Mouse (Mus musculus) retina, postnatal 1 day (tissue): ENCODE data around the gene Slain1.

Experiments
- DNase-seq: peaks from one replicate; pipeline ENCODE4 v3.0.0-alpha.2; 2012

Gene Slain1

DNA sequence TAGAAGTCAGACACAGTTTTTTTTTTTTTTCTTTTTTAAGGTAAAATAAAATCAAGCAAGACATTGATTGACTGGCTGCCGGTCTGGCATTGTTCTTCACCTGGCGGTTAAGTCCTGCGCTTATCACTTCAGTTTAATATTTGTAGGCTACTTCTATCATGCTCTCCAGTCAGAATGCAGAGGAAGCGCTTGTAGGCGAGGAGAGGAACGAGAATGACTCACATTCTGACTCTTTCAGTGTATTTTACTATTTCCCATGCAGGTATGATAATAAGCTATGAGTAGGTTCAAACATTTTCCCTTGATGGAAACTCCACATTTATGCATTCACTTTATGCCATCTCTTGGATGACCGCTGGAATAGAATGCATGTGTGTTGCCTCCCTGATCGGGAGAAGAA is 17.0 kb downstream of the Slain1 start:
- DNase-seq, result no peak

DNA sequence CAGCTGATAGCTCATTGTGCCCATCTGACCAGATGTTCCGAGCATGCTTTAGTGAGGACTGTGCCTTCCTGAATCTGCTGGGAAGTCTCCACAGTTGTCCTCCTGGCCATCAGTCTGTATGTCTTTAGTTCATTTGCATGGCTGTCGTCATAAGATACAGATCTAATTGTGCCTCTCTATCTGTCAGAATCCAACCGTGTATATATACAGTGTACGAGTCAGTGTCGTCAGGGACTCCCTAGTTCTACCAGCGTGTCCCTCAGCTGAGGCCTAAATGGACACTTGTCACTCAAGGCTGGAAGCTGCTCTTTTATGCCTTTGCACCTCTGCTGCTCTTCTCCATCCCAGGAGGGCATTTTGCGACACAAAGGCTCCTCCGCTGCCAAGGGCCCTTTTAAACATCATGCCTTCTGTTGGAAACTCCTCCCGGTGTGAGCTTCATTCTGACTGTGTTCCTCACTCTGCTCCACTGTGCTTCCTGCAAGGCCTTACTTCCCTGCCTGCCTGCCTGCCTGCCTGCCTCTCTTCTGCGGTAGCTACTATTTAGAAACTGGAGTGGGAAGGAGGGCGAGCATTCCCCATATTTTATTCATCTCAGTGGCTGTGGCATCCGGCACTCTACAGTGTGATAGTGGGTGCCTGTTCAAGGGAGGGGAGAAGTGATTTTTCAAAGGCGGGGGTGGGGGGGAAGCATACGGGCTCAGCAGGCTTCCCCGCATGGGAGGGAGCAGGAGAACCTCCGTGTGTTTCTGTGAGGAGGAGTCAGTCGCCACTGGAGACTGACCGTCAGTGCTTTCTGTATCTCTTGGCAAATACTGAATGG is 29.6 kb downstream of the Slain1 start:
- DNase-seq, result peak; percentile 49

DNA sequence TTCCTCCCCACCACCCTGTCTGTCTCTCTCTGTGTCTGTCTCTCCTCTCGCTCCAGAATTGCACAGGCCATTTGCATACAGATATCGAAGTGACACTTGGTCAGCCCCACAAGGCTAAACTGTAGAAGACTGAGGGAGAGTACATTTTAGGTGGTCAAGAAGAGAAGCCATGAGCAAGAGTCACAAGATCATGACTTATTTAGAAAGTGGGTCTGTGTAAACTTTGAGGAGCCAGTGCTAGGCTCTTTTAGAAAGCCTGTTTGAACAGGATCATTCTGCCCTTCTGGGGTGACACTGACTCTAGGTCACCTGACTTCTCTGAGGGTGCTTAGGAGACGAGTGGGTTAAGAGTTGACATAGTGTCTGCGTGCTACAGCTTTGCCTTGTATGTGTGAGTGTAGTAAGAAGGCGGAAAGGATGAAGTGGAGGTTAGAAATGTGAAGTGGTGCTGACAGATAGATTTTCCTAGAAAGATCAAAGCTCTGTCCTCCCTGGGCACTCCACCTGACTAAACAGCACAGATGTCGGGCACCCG is 30.3 kb downstream of the Slain1 start:
- DNase-seq, result no peak

DNA sequence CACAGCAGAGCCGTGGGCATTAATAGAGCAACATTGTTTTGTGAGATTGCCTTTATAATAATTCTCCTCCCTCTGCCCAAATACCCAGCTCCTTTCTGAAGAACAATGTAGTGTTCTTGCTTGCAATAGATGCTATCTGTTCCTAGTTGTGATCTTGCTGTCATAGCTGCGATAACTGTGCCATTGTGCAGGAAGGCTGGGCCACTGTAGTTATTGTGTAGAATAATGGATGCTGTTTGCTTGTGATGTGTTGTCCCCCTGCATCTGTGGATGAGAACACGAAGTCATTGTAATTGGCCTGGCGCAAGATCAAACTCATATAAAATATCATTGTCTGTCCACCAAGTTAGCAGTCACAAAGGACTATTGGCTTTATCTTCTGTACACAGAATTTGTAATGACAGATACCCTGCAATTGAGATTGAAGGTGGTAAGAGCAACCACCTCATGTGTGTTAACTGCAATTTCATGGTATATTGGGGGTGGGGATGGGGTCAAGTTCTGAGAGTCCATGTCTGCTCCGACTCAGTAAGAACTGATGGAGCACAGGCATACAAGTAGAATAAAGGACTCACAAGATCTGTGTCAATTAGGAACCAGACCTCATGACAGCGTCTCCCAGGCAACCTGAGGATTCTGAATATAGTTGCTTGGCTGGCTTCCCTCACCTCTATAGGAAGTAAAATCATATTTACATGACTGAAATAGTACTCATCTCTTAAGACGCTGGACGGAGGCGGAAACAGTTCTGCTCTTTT is 32.8 kb downstream of the Slain1 start:
- DNase-seq, result peak; percentile 54

DNA sequence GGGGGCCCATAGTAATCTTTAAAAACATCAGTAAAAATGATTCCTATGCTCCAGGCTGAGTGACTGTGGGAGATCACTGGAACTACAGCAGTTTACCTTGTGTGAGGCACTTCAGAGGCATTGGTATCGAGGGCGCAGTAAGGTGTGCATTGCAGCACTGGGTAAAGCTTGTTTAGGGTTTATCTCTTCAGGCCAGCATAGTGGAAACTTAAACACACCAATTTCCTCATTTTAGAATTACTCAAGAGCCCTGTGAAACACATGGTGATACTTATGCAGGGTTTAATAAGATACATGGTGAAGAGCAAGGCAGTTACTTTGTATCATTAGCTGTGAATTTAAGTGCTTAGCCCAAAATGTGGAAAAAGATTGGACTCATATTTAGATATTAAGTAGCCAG is 37.0 kb downstream of the Slain1 start:
- no peak for DNase-seq

DNA sequence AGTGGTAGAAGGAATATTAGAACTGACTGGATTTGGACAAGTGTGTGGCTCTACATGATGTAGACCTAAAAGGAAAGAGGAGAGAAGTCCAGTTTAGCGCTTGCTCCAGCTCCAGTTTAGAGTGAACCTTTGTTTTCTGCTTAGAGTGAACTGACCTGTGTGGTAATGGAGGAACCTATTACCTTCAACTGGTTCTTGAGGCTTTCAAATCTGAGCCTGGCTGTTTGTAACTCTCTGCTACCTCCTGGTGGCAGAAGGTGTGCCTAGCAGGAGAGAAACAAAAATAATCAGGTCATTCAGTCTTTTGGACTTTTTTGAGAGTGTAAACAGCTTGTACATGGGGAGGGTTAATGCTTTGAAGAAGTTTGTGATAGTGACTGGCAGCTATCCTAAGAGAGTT is 44.3 kb downstream of the Slain1 start:
- DNase-seq, result peak; percentile 82

DNA sequence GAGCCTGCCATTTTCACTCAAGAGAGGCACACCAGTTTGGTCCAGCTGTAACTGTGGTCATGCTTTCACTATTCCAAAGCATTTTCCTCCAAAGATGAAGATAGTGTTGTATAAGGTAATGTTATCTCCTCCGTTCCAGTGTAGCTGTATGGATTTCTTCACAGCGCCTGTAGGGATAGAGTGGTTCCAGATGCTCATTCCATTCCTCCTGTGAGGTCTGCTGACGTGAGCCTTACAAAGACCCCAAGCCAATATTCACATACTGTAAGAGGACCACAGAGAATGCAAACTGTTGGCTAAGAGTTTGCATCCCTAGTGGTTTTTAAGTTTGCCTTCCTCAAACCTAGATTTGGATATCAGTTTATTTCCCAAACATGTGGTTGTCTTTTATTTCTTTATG is 45.6 kb downstream of the Slain1 start:
- DNase-seq, result no peak

DNA sequence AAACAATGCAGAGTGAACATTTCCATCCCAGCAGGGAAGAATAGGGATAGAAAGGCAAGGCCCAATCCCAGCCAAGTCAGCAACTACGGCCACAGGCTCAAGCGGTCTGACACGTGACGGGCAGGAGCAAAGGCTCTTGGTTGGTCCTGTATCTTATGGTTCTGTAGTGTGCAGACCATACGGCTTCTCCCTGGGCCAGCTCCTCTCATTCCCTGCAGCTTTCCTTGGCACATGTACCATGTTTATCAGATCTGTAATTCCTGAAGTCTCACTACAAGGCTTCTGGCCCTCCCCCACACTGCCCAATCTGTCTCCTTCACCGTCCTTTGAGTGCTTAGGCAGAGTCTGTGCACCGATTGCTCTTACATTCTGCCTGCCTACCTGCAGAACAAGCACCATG is 47.1 kb downstream of the Slain1 start:
- DNase-seq, result no peak

DNA sequence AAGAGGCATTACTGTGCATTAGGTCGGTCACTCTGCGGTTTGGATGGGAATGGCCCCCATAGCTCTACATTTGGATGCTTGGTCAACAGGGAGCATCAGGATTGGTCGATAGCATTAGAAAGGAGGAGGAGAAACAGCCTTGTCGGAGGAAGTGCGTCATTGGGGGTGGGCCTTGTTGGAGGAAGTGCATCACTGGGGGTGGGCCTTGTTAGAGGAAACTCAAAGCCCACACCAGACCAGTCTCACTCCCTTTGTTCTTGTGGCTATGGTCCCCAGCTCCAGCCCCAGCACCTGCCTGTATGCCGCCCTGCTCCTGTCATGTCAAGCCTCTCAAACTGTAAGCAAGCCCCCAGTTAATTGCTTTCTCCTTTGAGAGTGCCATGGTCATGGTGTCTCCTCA is 49.3 kb downstream of the Slain1 start:
- DNase-seq, result no peak

DNA sequence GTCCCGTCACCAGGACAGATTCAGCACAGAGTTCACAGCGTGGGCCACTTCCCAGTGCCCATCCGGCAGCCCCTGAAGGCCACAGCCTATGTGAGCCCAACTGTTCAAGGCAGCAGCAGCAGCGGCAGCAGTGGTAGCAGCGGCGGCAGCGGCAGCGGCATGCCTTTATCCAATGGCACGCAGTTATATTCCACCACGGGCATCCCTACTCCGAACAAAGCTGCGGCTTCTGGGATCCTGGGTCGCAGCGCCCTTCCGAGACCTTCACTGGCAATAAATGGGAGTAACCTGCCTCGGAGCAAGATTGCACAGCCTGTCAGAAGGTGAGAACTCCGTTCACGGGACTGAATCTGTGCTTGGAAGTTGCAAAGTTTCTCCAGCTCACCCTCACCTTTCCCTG is 52.5 kb downstream of the Slain1 start:
- DNase-seq, result no peak

DNA sequence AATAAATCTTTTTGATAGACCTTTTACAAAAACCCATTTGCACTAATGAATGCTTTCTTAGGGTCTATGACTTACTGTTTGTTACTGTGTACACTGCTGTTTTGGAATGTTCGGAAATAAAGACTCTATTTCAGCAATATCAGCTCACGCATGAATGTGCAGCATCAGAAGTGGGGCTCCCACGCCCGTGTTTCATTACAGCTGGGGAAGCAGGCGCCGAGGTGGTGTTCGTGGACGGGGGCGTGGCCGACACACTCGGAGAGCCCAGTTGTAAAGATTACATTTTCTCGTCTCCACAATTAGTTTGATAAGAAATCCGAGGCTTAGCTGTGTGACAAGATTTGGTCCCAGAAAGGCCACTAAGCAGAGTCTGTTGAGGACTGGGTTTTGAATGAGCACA is 54.7 kb downstream of the Slain1 start:
- DNase-seq, result no peak

DNA sequence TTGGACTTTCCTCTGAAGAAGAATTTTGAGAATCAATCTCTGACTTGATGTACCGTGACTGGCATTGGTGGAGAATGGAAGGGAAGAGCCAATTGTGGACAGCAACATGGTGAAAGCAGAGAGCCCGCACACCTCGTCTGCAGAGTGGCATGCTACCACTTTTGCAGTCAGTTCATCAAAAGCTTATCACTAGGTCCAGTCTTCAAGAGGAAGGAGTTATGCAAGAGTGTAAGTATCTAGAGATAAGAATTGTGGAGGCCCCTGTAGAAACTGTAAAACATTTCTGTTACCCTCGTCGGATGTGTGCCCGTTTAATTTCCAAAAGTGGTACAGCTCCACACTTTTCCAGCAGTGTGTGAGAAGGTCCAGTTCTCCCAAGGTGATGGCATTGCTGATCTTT is 56.3 kb downstream of the Slain1 start:
- DNase-seq, result no peak

DNA sequence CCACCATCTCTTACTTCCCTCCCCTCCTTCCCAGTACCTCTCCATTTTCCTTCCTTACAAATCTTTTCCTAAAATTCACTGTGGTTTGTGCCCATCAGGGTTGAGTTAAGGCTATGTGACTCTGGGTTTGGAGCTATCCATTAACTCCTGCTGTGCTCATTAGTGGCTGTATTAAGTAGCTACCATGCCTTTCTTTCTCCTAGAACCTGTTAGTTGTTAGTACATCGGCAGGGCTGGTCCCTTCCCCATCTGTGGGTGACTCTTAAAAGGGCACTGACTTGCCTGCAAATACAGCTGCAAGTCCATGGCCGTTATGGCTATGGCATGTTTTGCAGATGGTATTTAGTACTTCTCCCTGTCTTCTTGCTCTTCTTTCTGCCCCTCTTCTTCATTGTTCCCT is 58.6 kb downstream of the Slain1 start:
- no peak for DNase-seq

DNA sequence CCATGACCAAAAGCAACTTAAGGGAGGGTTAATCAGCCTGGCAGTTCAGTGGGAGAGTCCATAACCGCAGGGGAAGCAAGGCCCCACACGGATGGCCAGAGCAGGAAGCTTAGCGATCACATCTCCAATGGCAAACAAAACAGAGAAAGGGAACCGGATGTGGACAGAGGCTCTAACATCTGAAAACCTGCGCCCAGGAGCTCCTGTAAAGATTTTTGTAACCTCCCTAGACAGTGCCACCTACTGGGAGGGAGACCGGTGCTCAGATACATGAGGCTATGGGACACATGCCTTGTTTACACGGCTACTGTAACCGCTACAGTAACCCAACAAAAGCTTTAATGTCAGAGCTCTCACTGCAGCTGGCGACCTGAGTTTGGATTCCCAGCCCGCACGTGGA is 59.2 kb downstream of the Slain1 start:
- no peak for DNase-seq

DNA sequence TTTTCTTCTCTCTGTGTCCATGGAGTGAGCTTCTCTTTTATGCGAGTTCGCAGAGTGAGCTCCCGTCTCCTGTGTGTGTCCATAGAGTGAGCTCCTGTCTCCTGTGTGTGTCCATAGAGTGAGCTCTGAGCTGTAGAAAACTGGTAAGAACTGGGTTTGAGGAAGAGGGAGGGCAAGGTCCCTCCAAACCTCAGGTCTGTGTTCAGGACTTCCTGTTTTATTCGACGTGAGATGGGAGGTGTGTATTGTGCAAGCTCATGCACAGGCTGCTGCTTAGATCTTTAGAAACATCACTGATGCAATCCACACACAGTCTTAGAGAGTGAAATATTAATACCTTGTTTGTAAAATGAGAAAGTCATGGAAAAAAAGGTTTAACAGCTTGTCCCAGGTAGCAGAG is 63.0 kb downstream of the Slain1 start:
- DNase-seq, result no peak

DNA sequence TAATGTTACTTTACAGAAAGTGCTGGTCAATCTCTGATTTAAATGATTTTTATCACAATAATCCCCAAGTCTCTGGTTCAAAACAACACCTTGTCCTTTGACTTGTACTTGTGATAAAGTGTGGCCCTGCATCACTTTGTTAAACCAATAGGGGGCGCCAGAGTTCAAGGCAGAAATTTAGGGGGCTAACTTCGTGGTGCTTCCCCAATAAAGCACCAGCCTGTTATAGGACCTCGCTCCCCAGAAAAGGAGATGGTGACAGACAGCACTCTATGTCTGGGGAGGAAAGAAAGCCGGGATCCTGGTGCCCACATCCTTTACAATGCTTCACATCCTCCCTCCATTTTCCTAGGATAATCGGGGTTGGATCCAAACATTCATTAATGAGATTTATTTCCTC is 67.5 kb downstream of the Slain1 start:
- DNase-seq, result peak; percentile 42

DNA sequence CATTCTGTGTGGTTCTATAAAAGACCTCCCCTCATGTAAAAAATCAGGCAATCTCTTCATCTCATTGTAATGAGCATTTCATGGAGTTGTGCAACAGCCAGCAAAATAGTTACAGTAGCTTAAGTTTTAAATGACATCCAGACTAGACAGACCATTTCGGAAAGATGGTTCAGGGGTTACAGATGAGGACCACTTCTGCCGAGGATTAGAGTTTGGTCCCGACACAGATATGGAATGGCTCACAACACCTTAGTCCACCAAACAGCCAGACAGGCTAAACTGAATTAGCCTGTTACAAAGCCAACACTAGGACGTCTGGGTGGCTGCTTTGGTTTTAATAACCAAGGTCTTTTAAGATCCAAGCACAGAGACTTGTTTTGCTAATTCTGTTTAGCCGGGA is 68.0 kb downstream of the Slain1 start:
- DNase-seq, result no peak

DNA sequence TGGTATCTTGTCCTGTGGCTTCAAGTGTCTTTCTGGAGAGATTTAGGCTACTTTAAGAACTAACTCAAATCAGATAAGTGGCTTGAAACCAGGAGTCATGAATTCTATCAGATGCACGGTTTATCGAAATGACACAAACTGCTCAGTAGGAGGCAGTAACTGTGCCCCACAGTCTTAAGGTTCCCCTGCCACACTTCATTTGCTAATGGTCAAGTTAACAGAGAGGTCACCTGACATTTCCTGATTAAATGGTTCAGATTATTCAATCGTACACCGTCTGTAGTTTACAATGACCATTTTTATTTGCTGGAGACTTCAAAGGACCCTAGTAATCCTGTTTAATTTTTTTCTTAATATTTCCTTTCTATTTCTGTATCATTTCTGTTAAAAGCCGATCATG is 68.4 kb downstream of the Slain1 start:
- DNase-seq, result peak; percentile 52

DNA sequence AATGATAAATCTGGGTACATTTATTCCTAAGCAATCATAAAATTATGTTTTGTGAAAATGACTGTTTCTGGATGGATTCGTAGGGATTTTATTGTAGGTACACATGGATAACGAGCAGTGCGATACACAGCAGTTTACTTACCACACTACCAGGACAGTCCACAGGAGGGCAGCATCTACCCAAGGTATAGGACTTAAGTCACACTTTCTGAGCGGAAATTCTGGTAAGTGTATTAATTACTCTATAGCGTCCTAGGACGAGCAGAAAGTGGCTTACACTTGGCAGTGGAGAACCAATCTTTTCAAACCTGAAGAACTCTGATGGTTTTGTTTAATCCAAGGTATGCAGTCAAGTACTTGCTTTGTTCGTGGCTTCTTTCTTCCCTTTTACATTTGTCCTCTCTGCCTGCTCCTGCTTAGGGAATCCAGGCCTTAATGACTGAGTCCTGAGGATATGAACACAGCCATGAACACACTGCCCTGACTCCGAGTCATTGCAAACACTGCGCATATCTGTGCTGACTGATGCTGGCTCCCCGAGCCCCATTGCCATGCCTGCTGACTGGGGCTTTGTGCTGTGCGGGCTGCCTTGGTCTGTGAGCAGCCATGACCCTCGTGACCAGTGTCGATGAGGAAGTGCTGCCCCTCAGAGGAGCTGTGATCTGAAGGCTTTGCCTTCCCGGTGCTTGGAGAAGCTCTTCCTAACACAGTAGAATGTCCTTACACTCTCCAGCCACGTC is 69.0 kb downstream of the Slain1 start:
- peak; percentile 92 for DNase-seq

DNA sequence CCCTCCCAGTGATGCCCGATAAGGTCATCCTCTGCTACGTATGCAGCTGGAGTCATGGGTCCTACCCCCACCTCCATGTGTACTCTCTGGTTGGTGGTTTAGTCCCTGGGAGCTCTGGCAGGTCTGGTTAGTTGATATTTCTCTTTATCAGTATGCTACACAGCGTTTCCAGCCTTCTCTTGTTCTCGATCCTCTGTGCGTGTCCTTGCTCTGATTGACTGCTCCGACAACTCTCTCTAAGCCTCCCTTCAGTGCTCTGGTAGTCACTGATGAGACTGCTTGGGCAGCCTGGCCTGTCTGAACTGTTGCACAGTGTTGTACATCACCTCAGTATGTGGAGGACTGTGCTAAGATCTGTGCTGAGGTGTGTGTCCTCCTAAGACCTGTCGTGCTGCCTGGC is 70.1 kb downstream of the Slain1 start:
- DNase-seq, result no peak

DNA sequence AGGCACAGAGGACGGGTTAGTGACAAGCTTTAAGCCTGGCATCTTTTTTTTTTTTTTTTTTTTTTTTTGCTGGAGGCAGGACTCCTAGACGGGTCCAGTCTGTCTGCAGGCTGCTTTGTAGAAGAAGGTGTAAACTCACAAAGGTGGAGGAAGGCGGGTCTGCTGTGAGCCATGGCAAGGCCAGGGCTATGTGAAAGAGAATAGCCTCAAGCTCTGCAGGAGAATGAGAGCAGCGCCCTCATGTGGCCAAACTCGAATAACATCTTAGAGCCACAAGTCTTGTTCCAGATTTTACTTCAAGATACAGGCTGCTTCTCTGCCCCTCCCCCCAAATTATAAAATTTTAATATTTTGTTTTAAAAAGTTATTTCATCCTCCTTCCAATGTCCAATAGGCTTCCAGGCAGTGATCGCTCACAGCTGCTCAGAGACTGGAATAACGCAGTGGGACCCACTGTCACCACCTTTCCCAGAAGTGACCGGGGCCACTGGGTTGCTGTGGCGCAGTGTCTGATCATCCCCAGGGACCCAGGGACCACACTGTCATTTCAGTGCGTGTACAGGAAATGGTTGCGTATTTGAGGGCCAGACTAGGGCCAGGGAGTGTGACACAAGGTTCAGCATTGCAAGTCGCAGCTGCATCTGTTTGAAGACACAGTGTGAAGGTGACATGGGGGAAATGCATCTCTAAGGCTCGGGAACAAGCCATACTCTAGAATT is 70.8 kb downstream of the Slain1 start:
- DNase-seq, result peak; percentile 78

DNA sequence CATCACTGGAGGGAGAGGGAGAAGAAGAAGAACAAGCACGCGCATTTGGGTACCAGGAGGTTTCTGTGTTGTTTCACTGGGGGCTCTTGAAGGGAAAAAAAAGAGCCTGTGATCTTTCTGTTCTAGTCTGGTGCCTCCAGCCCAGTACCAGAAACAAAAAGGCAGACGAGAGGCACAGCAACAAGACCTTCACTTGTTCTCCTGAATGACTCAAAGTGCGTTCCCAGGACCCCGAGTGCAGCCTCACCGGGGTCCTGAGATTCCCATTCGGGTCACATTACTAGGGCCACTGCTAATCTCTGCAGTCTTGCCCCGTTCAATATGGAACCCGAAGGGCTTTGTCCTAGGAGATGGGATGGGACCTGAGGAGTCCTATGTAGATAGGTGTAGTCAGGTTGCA is 73.3 kb downstream of the Slain1 start:
- no peak for DNase-seq

DNA sequence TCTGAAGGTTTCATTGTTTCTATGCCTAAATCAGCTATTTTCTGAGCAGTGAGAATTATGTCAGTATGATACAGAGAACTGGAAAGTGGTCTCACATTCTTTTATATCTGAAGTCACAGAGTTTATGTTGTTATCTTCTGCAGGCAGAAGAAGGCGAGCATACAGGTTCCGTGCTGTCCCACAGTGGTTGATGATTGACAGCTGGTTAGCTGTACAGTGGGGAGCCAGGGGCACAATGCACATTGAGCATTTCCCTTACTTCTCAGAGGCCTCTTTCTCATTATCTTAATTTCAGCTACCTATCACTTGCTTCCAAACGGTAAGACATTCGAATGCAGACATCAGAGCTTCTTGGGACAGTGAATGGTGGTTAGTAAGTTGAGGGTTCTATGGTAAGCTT is 73.8 kb downstream of the Slain1 start:
- DNase-seq, result no peak
